Mouse (Mus musculus) neural tube, postnatal 0 days (tissue): ENCODE measurements around the gene Shisal2b. TPM values are rescaled to one million over a fixed set of nuclear protein-coding genes. Genes with fewer than 3 reads are reported as not detected.

Source experiments
- polyA plus RNA-seq: library from polyadenylated mRNA; unstranded; fragments of >200 nt; fragmentation: Nextera tagmentation; extraction: Ambion mirVana; gene quantifications from 2 replicates; pipeline ENCODE4 v1.2.1, GENCODE M21; 2015

The Shisal2b gene
- 4.2 and 4.8 TPM in 2 replicates for polyA plus RNA-seq

DNA sequence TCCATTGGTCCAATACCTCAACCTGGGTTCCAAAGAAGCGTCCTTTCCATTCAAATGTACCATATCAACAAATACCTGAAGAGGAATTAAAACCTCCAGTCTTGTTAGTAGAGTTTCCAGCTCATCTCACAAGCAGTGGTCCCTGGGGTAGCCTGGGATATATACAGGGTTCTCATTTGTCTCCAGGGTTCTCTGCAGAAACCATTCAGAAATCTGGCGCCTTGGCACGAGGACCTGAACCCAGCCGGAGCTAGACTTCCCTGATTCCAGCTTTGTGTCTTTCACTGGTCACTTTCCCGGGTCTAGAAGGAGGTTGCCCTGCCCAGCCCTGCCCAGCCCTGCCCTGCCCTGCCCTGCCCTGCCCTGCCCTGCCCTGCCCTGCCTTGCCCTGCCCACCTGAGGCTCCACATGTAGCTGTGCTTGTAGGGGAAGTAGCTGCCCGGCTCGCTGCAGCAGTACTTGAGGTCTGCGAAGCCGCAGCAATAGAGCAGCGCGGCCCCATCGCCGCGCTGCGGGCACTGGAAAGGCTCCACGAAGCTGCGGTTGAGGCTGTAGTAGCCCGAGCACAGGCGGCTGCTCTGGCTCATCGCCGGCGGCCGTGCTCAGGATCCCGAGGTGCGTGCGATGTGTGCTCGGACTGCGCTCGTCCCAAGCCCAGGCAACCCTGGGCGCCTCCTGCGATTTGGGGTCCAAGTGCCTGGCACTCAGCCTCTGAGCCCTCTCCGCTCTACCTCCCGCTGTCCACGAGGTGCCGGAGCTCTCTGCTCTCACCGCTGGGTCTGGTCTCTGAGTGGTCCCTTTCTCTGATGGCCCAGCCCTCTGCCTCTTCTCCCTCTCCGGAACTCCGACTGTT, at the start of gene Shisal2b:
TSS of gene Shisal2b (minus strand) at position 767 of the 853 bp plus-strand sequence.

DNA sequence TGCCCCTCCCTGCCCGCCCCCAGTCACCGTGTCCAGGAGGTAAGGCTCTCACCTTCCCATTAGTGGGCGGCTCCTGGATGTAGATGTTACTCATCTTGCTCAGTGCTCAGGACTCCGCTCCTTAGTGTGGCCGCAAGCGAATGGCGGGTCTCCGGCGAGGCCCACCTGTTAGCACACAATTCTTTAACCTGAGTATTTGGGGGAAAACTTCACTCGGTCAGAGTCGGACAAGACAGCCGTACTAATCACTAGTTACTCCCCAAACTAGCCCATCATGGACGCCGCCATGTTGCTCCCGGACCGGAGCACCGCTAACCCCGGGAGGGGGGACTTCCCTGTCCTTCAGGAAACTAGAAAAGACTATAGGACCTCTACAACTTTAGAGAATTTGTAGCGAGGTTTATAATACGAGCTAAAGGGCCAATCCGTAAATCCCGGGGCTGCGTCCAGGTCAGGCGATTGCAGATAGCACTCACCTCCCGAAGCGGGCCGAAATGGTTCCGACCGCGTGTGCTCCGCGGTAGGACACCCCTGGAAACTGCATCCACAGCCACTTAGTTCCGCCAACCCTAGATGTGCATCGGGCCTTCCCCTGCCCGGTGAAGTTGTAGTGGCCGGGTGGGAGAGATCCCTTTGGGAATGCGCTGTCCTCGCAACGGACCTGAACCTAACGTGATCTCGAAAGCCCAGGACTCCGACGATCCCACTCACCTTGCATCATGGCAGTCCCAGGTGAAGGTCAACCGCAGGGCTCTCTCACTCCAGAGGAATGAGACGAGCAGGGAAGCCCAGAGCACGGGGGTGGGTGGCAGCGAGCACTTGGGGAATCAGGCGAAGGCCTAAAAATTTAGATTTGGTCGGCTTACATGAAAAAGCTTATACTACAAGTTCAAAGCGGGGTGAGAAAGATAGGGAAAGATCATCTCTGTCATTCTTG, 46.8 kb downstream of the Shisal2b start, which contains the start of gene Cwc27:
TSS of gene Cwc27 (minus strand) at position 508 of the 937 bp plus-strand sequence.

Other genes with a start within 250 kb of the Shisal2b start
- 11.3 and 12.3 TPM in 2 replicates for gene Srek1ip1, start 71.4 kb downstream of the Shisal2b start, polyA plus RNA-seq
- gene Cwc27, start 46.8 kb downstream of the Shisal2b start, polyA plus RNA-seq, result 20.9 and 21.8 TPM in 2 replicates
- gene Rgs7bp, start 191.0 kb upstream of the Shisal2b start, polyA plus RNA-seq, result 17.5 and 18.7 TPM in 2 replicates
- gene 4933425L06Rik, start 218.2 kb upstream of the Shisal2b start, polyA plus RNA-seq, result not detected in 2 replicates